Mouse (Mus musculus) stomach, postnatal 0 days (tissue): Measurements from ENCODE around the gene Tbkbp1.
A peak's percentile ranks its signal among the peaks of the same experiment; 100 is the strongest.

Source experiments
- CTCF ChIP-seq: IDR thresholded peaks from 2 replicates; pipeline ENCODE4 v1.5.1; 2016; ENCODE audit warnings: antibody characterized with exemption, low read depth, mild to moderate bottlenecking, moderate library complexity
- EP300 ChIP-seq: optimal IDR thresholded peaks from 2 replicates; pipeline ENCODE3; 2016; ENCODE audit warnings: antibody characterized with exemption

DNA sequence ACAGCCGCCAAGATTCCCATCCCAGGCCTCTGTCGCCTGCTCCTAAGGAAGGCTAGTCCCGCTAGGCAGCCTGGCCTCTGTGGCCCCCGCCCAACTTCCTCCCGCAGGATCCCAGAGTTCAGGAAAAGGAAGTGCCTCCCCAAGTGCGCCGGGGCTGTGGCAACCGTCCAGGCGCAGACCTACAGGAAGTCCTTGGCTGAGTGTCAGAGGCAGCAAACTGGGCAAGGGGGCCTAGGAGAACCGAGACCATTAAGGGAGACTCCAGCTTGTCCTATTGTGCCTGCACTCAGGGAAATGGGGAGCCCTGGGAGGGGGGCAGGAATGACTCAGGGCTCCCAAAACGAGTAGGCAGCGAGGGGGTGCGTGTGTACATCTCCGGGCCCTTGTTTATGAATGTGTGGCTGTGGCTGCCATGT is 1.3 kb downstream of the Tbkbp1 start:
- TF ChIP-seq CTCF (0 out of 2 replicates have a peak, but pooled peaks have one; percentile 1), EP300 (no peak)
